Mouse (Mus musculus): Measurements from ENCODE around the gene Brk1. TPM values are rescaled to one million over a fixed set of nuclear protein-coding genes. Genes with fewer than 3 reads are reported as not detected.

Brk1 gene
- total and polyA plus RNA-seq, 3 experiments, result 147 to 161 TPM; not detected in 1

GRCm38 (mm10) chr6:113660492-113661352 is 56.1 kb downstream of the Brk1 start:
- Histone ChIP-seq H3K79me2 (ENCODE audit: control insufficient read depth, insufficient read depth, low read length, poor library complexity) (no peaks in the 10 kb centered on the region), H3K27me3 (ENCODE audit: control insufficient read depth in 1 of 2, insufficient read depth in 2 of 2, low read length in 2 of 2) (no peaks in the 10 kb centered on the region), H3K4me3 (ENCODE audit: control insufficient read depth in 1 of 2, insufficient read depth in 1 of 2, low read depth in 2 of 2, low read length in 2 of 2) (no peak overlapping the region), H3K9ac (ENCODE audit: control insufficient read depth, low read depth, low read length, poor library complexity, severe bottlenecking) (no peak overlapping the region), H3K36me3 (ENCODE audit: control insufficient read depth in 1 of 2, insufficient read depth in 2 of 2, low read length in 2 of 2) (0 out of 4 replicates have a peak, but pooled peaks cover 0 to 2% of the 10 kb centered on the region in 2 experiments), H3K27ac (ENCODE audit: control insufficient read depth, low read depth, low read length) (no peak overlapping the region), H3K4me1 (ENCODE audit: control insufficient read depth in 1 of 2, insufficient read depth in 2 of 2, low read length in 2 of 2) (no peaks in the 10 kb centered on the region), H3K9me3 (replicated peaks; ENCODE audit: insufficient read depth, low read length) (no peaks in the 10 kb centered on the region)
- TF ChIP-seq GATA1 (IDR thresholded peaks at IDR 0.05; ENCODE audit: low read depth, low read length), result no peak
- TF ChIP-seq NRF1 (IDR thresholded peaks at IDR 0.05; ENCODE audit: insufficient read depth, low read depth, low read length, poor library complexity, severe bottlenecking), result no peak
- no peak for TF ChIP-seq CTCF (IDR thresholded peaks at IDR 0.05 in 2 of 3, conservative IDR thresholded peaks at IDR 0.05 in 1 of 3; ENCODE audit: control insufficient read depth in 1 of 3, insufficient read depth in 1 of 3, low read depth in 2 of 3, low read length in 3 of 3, poor library complexity in 1 of 3, severe bottlenecking in 1 of 3)
- no peak for TF ChIP-seq RCOR1 (IDR thresholded peaks at IDR 0.05; ENCODE audit: low read depth, low read length)
- no peak for TF ChIP-seq EP300 (IDR thresholded peaks at IDR 0.05; ENCODE audit: low read depth in 1 of 2, low read length in 2 of 2)
- TF ChIP-seq POLR2A (IDR thresholded peaks at IDR 0.05; ENCODE audit: control insufficient read depth in 1 of 2, insufficient read depth in 1 of 2, low read depth in 1 of 2, low read length in 2 of 2, poor library complexity in 1 of 2), result no peak
- peak; percentile 28 for DNase-seq (ENCODE audit: low read depth, low spot score)

- Histone ChIP-seq H3K9me3 (replicated peaks; ENCODE audit: insufficient read depth, low read length) (no peaks in the 10 kb centered on the region), H3K79me2 (ENCODE audit: control insufficient read depth, insufficient read depth, low read length, poor library complexity) (no peaks in the 10 kb centered on the region), H3K4me3 (ENCODE audit: control insufficient read depth in 1 of 2, insufficient read depth in 1 of 2, low read depth in 2 of 2, low read length in 2 of 2) (no peak overlapping the region), H3K27ac (ENCODE audit: control insufficient read depth, low read depth, low read length) (no peak overlapping the region), H3K27me3 (ENCODE audit: control insufficient read depth in 1 of 2, insufficient read depth in 2 of 2, low read length in 2 of 2) (no peaks in the 10 kb centered on the region), H3K36me3 (ENCODE audit: control insufficient read depth in 1 of 2, insufficient read depth in 2 of 2, low read length in 2 of 2) (0 out of 4 replicates have a peak, but pooled peaks cover 0 to 2% of the 10 kb centered on the region in 2 experiments), H3K4me1 (ENCODE audit: control insufficient read depth in 1 of 2, insufficient read depth in 2 of 2, low read length in 2 of 2) (no peaks in the 10 kb centered on the region), H3K9ac (ENCODE audit: control insufficient read depth, low read depth, low read length, poor library complexity, severe bottlenecking) (no peak overlapping the region)
- TF ChIP-seq GABPA (IDR thresholded peaks at IDR 0.05; ENCODE audit: low read depth, low read length) (no peak), NRF1 (IDR thresholded peaks at IDR 0.05; ENCODE audit: insufficient read depth, low read depth, low read length, poor library complexity, severe bottlenecking) (no peak), RAD21 (IDR thresholded peaks at IDR 0.05; ENCODE audit: low read depth, low read length) (no peak), MYB (IDR thresholded peaks at IDR 0.05; ENCODE audit: low read depth, low read length) (no peak), CHD2 (IDR thresholded peaks at IDR 0.05; ENCODE audit: low read length) (no peak), KAT2A (conservative IDR thresholded peaks at IDR 0.05; ENCODE audit: low read depth, low read length) (no peak), NELFE (IDR thresholded peaks at IDR 0.05; ENCODE audit: low read depth, low read length) (no peak), ZNF384 (IDR thresholded peaks at IDR 0.05; ENCODE audit: low read depth, low read length) (no peak)
- no peak for DNase-seq (ENCODE audit: low read depth, low spot score)
Observed at GRCm38 (mm10) chr6:113661353-113662241, 57.0 kb downstream of the Brk1 start.
